Mouse (Mus musculus) kidney, postnatal 25 days (tissue): ENCODE measurements around the gene Nags.
A peak's percentile ranks its signal among the peaks of the same experiment; 100 is the strongest.

Source experiments
- DNase-seq, 2 experiments: peaks; one replicate each; pipeline ENCODE4 v3.0.0; 2021; ENCODE audit warnings: mixed read lengths in 2 of 2

Nags gene

GRCm38 (mm10) chr11:102145471-102146001 is at the start of gene Nags:
TSS of gene Nags (plus strand) at chr11:102145513.
- DNase-seq = peak in 1 of 2 experiments; percentile 41

GRCm38 (mm10) chr11:102095676-102096075 is 49.6 kb upstream of the Nags start:
- DNase-seq = no peak

- no peak for DNase-seq
These were observed 48.9 kb upstream of the Nags start for GRCm38 (mm10) chr11:102096446-102096845.

DNA sequence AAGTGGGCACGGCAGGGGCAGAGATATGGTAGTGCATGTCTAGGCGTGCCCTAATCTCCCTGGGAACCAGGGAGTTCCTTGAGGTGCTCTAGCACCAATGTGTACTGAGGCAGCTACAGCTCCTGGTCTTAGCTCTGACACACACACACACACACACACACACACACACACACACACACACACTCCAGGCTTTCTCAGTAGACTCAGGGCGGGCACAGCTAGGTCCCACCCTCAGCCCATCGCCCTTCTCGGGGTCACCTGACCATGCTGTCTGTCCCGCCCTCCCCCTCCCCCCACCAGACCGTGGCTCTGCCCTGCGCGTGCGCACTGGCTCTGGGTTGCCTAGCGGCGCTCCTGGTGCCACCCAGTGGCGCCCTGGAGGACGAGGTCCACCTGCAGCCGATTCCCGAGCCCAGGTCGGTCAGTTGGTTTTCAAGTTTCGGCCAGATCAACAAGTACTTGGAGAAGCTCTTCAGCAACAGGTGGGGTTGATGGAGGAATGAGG is 48.4 kb upstream of the Nags start:
- peak; percentile 80 to 91 for DNase-seq

- no peak for DNase-seq
These were observed 44.1 kb upstream of the Nags start, which contains the start of gene Ppy for GRCm38 (mm10) chr11:102101219-102101618. TSS of gene Ppy (minus strand) at chr11:102101319.

GRCm38 (mm10) chr11:102102485-102103258 is 42.6 kb upstream of the Nags start:
- DNase-seq = peak; percentile 73 to 74

DNA sequence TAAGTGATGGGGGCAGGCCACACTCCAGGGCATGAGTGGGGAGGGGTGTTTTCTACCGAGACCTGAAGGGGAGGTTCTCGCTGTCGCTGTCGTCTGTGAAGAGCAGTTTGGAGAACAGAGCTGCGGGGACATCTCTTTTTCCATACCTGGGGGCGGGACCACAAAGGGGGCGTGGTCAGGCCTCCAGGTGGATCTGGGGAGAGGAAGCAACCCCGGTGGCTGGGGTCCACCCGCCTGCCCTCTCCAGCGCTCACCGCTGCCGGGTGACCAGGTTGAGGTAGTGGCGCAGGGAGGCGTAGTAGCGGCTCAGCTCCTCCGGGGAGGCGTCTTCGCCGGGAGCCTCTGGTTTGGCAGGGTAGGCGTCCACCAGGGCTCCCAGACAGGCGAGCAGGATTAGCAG is 38.4 kb upstream of the Nags start:
- DNase-seq = no peak

GRCm38 (mm10) chr11:102107732-102108131 is 37.6 kb upstream of the Nags start, which contains the start of gene Pyy:
TSS of gene Pyy (minus strand) at chr11:102107832.
- no peak for DNase-seq

DNA sequence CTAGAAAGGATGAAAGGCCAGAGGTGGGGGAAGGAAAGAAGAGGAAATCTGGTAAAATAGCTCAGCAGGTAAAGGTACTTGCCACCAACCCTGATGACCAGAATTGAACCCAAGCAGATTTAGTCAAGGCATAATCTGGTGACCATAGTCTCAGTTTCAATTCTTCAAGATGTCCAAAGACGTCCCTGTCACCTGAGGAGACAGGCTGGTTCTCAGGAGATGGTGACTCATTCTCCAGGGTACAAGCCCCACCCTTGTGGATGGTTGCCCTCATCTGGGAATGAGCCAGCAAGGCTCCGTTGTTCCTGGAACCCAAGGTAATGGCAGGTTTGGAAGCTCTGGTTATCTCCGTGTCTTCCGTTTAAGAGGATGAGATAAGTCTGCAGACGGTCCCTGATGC is 33.7 kb upstream of the Nags start:
- no peak for DNase-seq

- no peak for DNase-seq
These were observed 29.1 kb upstream of the Nags start for GRCm38 (mm10) chr11:102116241-102116640.

DNA sequence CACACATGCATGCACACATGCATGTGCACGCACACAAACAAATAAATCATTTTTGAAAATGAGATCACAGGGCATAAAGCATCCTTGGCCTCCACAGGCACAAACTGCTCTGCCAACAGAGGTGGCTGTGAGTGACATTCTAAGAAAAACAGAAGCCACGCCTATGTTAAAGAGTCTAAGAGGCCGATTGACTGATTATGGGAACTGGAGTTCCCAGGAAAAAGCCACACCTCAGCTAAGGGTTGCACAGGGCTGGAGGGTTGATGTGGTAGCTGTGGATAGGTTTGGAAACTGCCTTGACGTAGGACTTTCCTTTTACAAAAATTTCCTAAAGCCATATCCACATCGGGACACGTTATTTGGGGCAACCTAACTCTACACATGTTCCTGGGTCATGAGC is 27.9 kb upstream of the Nags start:
- DNase-seq = no peak

- no peak for DNase-seq
These were observed 10.8 kb upstream of the Nags start for GRCm38 (mm10) chr11:102134516-102134915.

DNA sequence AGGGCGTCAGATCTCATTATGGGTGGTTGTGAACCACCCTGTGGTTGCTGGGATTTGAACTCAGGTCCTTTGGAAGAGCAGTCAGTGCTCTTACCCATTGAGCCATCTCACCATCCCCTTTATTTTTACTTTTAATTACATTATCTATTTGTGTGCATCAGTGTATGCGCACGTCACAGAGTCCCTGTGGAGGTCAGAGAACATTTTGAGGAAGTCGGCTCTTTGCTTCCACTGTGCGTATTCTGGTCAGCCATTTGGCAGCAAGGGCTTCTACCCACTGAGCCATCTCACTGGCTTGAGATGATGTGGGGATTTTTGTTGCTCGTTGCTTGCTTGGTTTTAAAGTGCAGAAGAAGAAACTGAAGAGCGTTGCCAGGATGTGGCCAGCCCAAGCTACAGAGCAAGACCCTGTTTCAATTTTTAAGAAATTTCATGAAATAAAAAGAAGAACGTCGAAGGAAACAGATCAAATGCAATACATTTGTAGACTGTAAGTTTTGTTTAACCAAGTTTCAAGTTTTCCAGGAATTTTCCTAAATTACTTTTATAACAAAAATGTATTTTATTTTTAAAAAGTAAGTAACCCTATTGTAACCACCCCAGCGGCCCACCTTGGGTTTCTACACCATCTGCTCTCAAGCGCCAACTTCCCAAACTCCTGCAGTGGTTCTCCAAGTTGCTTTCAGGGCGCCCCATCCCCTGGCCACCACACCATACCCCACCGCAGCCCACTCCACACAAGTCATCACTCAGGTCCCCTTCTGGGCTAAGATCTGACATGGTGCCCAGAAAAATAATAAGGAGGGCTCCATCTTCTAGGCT is 7.5 kb upstream of the Nags start:
- no peak for DNase-seq

DNA sequence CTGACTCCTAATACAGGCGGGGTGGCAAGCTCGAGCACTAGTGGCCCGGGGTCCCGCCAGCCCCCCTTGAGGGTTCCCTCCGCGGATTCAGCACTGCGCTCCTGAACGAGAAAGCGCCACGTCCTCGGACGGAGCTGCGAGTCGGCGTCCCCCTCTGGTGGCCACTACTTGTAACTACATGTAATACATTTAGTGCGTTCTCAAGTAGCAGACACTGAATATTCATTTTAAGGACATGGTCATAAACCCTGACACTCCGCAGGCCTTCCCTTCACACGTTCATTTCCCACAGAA is 6.9 kb upstream of the Nags start:
- peak; percentile 66 to 67 for DNase-seq

- peak in 1 of 2 experiments; percentile 80 for DNase-seq
These were observed 4.8 kb upstream of the Nags start for GRCm38 (mm10) chr11:102140508-102140907.

GRCm38 (mm10) chr11:102142355-102142754 is 3.0 kb upstream of the Nags start:
- DNase-seq = peak; percentile 41 to 81

- DNase-seq = no peak
These were observed 299 bp upstream of the Nags start for GRCm38 (mm10) chr11:102144957-102145470.

DNA sequence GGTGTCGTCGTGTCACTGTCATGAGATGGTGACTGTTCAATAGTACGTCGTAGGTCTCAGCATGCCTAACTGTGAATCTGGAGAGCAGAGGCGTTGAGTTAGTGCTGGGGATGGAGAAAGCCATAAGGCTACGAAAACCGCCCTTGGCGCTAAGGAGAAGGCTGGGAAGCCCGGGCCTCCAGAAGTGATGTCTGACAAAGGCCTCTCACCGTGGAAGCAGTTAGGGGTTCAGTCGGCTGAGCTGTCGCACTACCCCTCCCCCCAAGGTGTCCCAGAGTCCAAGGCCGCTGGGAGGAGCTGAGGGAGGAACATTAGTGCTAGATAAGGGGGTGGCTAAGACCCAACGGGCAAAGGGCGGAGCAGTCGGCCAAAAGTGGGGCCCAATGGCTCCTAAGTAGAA is 692 bp downstream of the Nags start:
- peak; percentile 36 to 65 for DNase-seq

- no peak for DNase-seq
These were observed 1.2 kb downstream of the Nags start for GRCm38 (mm10) chr11:102146531-102146930.

DNA sequence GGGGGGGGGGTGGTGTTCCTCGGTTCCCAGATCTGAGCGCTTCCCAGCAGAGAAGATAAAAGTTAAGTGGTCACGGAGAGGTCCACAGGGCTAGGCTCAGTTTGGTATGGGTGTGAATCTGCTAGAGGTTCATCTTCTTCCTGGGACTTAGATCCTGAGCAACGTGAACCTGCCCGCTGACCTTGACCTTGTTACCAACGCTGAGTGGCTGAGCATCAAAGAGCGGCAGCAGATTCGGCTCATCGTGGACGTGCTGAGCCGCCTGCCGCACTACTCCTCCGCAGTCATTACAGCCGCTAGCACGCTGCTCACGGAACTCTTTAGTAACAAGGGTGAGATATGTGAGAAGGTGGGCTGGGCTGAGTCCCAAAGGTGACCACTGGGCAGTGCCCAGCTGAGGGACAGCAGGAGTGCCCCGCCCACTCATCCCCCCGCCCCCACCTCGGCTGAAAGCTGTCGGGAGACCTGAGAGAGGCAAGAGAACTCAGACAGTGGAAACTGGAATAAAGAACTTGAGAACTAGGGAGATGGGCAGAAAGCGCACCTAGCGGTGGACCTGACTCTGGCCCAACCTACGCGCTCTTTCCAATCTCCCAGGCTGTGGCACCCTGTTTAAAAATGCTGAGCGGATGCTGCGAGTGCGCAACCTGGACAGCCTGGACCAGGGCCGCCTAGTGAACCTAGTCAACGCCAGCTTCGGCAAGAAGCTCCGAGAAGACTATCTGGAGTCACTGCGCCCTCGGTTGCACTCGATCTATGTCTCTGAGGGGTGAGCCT is 2.1 kb downstream of the Nags start:
- DNase-seq = no peak

DNA sequence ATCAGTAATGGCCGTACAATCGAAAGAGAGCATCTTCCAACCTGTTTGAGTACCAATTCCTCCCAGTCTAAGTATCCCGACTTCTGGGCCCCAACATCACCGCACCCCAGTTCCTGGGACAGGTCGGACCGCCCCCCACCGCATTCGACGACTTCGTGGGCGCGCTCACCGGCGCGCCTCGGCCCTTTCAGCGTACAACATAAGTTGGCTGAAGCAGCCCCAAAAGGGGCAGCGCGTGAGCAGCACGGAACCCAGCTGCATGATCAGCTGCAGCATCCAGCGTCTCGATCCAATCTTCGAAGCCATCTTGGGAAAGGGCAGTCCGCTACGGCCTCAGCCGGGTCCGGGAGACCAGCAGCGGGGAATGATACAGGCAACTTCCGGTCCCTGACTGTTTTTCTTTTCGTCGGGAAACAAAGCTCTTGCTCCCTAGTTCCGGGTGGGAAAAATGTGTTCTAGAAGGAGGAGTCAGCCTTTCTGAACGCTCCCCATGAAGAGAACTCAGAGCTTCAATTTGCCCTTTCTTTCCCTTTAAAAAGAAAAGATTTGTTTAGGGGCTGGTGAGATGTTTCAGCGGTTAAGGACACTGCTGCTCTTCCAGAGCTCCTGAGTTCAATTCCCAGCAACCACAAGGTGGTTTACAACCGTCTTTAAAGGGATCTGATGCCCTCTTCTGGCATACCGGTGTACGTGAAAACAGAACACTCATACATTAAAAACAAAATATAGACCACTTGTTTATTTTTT is 10.9 kb downstream of the Nags start, which contains the start of gene Tmem101:
Tmem101 (minus strand) TSS at position 366 of the 747 bp plus-strand sequence.
- DNase-seq = peak; percentile 93 to 95

GRCm38 (mm10) chr11:102156786-102157089 is 11.4 kb downstream of the Nags start:
- no peak for DNase-seq
